Mouse (Mus musculus): ENCODE measurements around the gene Slc25a34.

DNA sequence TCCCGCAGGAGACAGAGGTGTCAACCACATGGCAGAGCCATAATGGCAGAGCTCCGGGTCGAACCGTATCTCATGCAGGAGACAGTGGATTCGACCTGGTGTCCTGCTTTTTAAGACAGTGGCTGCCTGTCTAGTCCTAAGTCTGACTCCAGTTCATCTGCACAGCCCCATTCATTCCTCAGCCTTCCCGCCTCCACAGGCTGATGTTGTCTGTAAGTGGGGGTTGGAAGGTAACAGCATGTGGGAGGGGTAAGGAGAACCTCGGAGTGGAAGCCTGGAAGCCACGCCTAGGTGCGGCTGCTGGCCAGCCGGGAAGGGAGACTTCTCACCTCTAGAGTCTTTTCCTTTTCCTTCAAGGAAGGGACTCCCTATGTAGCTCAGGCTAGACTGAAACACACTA is 51.7 kb downstream of the Slc25a34 start:
- TF ChIP-seq CTCF (IDR thresholded peaks at IDR 0.05), result no peak
- no peak for TF ChIP-seq EP300 (IDR thresholded peaks at IDR 0.05)
